21 mouse cellular contexts compared by ENCODE assay signal in the genomic region with DNA sequence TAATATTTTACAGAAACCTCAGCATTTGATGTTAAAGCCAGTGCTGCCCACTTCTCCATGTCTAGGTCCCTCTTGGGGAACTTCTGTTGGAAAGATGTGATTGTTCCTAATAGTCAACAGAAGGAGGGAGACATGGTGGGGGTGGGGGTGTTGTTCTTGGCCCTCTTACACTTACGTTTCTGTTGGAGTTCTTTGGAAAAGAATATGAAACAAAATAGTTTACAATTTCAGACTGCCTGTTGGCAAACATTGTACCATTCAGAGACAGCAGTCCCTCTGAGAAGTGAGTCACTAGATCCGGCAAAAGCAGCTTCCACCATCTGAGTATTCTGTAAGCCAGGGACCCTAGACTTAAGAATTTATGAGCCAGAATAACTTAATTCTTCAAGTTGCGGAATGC.
"Had no signal": no experiment of that assay in that cellular context is flagged by ENCODE, and none has a peak within 500 bp of the region (broad histone marks: within the 10 kb centered on the region; RNA-seq: fewer than 3 reads in every experiment).

No protein-coding gene starts in this region.

- H3K9ac ChIP-seq: kidney, embryonic 15.5 days; liver, embryonic 13.5 days; midbrain, embryonic 13.5 days; neural tube, embryonic 13.5 days; stomach, embryonic 15.5 days had no signal

- DNase-seq: kidney, adult 2 months; kidney, postnatal 25 days; layer of hippocampus, postnatal 36 days; liver, embryonic 13.5 days; lung, postnatal 36 days; retina, postnatal 1 day; right cerebral cortex, postnatal 25 days; spleen, adult 18-20 months; thymus, adult 18-20 months; thymus, postnatal 36 days had no signal

- H3K4me1 ChIP-seq: kidney, embryonic 15.5 days; midbrain, embryonic 10.5 days; midbrain, embryonic 13.5 days; neural tube, embryonic 13.5 days had no signal

- H3K4me3 ChIP-seq: kidney, embryonic 15.5 days; layer of hippocampus, adult 2 months; left cerebral cortex, adult 2 months; liver, embryonic 13.5 days; megakaryocyte, embryonic 14.5 days; midbrain, embryonic 10.5 days; midbrain, embryonic 13.5 days; myocyte; neural tube, embryonic 13.5 days; stomach, embryonic 15.5 days had no signal

- H3K9me3 ChIP-seq: kidney, embryonic 15.5 days; liver, embryonic 13.5 days; midbrain, embryonic 10.5 days; midbrain, embryonic 13.5 days; neural tube, embryonic 13.5 days; stomach, embryonic 15.5 days had no signal

- H3K27ac ChIP-seq: kidney, embryonic 15.5 days; layer of hippocampus, adult 2 months; left cerebral cortex, adult 2 months; liver, embryonic 13.5 days; midbrain, embryonic 10.5 days; midbrain, embryonic 13.5 days; neural tube, embryonic 13.5 days; stomach, embryonic 15.5 days had no signal

- ATAC-seq: intestine, embryonic 16.5 days; midbrain, embryonic 13.5 days; midbrain, embryonic 16.5 days had no signal

- H3K27me3 ChIP-seq: kidney, embryonic 15.5 days; midbrain, embryonic 13.5 days; neural tube, embryonic 13.5 days; stomach, embryonic 15.5 days had no signal

- H3K4me2 ChIP-seq: kidney, embryonic 15.5 days; liver, embryonic 13.5 days; midbrain, embryonic 13.5 days; neural tube, embryonic 13.5 days; stomach, embryonic 15.5 days had no signal

- H3K36me3 ChIP-seq: kidney, embryonic 15.5 days; liver, embryonic 13.5 days; midbrain, embryonic 10.5 days; midbrain, embryonic 13.5 days; neural tube, embryonic 13.5 days; stomach, embryonic 15.5 days had no signal
